Mouse (Mus musculus): Measurements from ENCODE around the gene Gucy1b2.

DNA sequence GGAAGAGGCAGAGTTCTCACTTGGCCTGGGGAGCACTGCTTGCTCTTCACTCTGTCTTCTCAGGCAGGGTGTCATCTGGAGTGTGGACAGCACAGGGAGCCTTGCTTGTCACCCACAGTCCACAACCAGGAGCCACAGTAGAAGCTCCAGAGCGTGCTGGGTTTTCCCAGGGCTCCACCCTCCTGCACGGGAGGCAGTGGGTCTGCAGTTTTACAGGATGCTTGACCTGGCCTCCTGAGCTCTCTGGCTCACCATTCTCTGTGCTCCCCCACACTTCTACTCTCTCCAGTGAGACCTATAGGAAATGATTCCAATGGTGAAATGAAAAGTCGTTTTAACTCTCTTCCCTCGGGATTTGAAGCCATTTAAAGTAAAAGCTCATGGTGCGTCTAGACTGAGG, 106.3 kb downstream of the Gucy1b2 start:
- TF ChIP-seq GATA1 (IDR thresholded peaks at IDR 0.05; ENCODE audit: low read length) = no peak
- no peak for TF ChIP-seq TAL1 (IDR thresholded peaks at IDR 0.05; ENCODE audit: low read length)

Measured in erythroblast, embryonic 14.5 days (primary cell).